Mouse (Mus musculus): Measurements from ENCODE around the gene Zp1. TPM values are rescaled to one million over a fixed set of nuclear protein-coding genes. Genes with fewer than 3 reads are reported as not detected.
A peak's percentile ranks its signal among the peaks of the same experiment; 100 is the strongest.

Gene Zp1
- polyA plus RNA-seq, 1 experiment, result not detected

- whole genome bisulfite sequencing, result 65% methylated on average over 5 of the region's 5 CpGs
- no peak overlapping the region for H3K4me3 ChIP-seq (replicated peaks; ENCODE audit: control insufficient read depth, low read depth, low read length)
These were observed 3.9 kb downstream of the Zp1 start for GRCm38 (mm10) chr19:10916506-10916905.

GRCm38 (mm10) chr19:10914870-10915269 is 5.6 kb downstream of the Zp1 start:
- no peaks in the 10 kb centered on the region; the same call in 1 of the 2 replicates for H3K4me1 ChIP-seq (ENCODE audit: control insufficient read depth, insufficient read depth, low read length)
- WGBS, result 7% methylated on average over 2 of the region's 2 CpGs
- no peak overlapping the region for H3K4me3 ChIP-seq (replicated peaks; ENCODE audit: control insufficient read depth, low read depth, low read length)
- TF ChIP-seq POLR2A (IDR thresholded peaks at IDR 0.05; ENCODE audit: borderline replicate concordance, control insufficient read depth, low read depth, low read length) (no peak), CTCF (IDR thresholded peaks at IDR 0.05; ENCODE audit: control insufficient read depth, insufficient read depth, low read length) (no peak)
- H3K27ac ChIP-seq (ENCODE audit: control insufficient read depth, insufficient read depth, low read depth, low read length, poor library complexity), result no peak overlapping the region

More at GRCm38 (mm10) chr19:10916506-10916905, 3.9 kb downstream of the Zp1 start:
- no peak overlapping the region for H3K27ac ChIP-seq (ENCODE audit: control insufficient read depth, insufficient read depth, low read depth, low read length, poor library complexity)
- H3K4me1 ChIP-seq (ENCODE audit: control insufficient read depth, insufficient read depth, low read length), result no peaks in the 10 kb centered on the region; the same call in 1 of the 2 replicates
- no peak for TF ChIP-seq POLR2A (IDR thresholded peaks at IDR 0.05; ENCODE audit: borderline replicate concordance, control insufficient read depth, low read depth, low read length)
- TF ChIP-seq CTCF (IDR thresholded peaks at IDR 0.05; ENCODE audit: control insufficient read depth, insufficient read depth, low read length), result no peak

GRCm38 (mm10) chr19:10914291-10914690 is 6.1 kb downstream of the Zp1 start:
- Histone ChIP-seq H3K4me1 (ENCODE audit: control insufficient read depth, insufficient read depth, low read length) (no peaks in the 10 kb centered on the region; the same call in 1 of the 2 replicates), H3K4me3 (replicated peaks; ENCODE audit: control insufficient read depth, low read depth, low read length) (no peak overlapping the region), H3K27ac (ENCODE audit: control insufficient read depth, insufficient read depth, low read depth, low read length, poor library complexity) (no peak overlapping the region)
- TF ChIP-seq CTCF (IDR thresholded peaks at IDR 0.05; ENCODE audit: control insufficient read depth, insufficient read depth, low read length), result no peak
- TF ChIP-seq POLR2A (IDR thresholded peaks at IDR 0.05; ENCODE audit: borderline replicate concordance, control insufficient read depth, low read depth, low read length), result no peak
- 5% methylated on average over 7 of the region's 7 CpGs for WGBS

- Histone ChIP-seq H3K4me1 (ENCODE audit: control insufficient read depth, insufficient read depth, low read length) (no peaks in the 10 kb centered on the region), H3K4me3 (replicated peaks; ENCODE audit: control insufficient read depth, low read depth, low read length) (no peak overlapping the region), H3K27ac (ENCODE audit: control insufficient read depth, insufficient read depth, low read depth, low read length, poor library complexity) (no peak overlapping the region)
- TF ChIP-seq CTCF (IDR thresholded peaks at IDR 0.05; ENCODE audit: control insufficient read depth, insufficient read depth, low read length) (no peak), POLR2A (IDR thresholded peaks at IDR 0.05; ENCODE audit: borderline replicate concordance, control insufficient read depth, low read depth, low read length) (no peak)
- 80% methylated on average over 6 of the region's 6 CpGs for WGBS
These were observed 11.2 kb downstream of the Zp1 start for GRCm38 (mm10) chr19:10909087-10909721.

- no peak overlapping the region for H3K4me3 ChIP-seq (replicated peaks; ENCODE audit: control insufficient read depth, low read depth, low read length)
- 55% methylated on average over 3 of the region's 3 CpGs for WGBS
- H3K27ac ChIP-seq (ENCODE audit: control insufficient read depth, insufficient read depth, low read depth, low read length, poor library complexity), result no peak overlapping the region
- TF ChIP-seq CTCF (IDR thresholded peaks at IDR 0.05; ENCODE audit: control insufficient read depth, insufficient read depth, low read length), result peak; percentile 76
- TF ChIP-seq POLR2A (IDR thresholded peaks at IDR 0.05; ENCODE audit: borderline replicate concordance, control insufficient read depth, low read depth, low read length), result no peak
- no peaks in the 10 kb centered on the region for H3K4me1 ChIP-seq (ENCODE audit: control insufficient read depth, insufficient read depth, low read length)
These were observed 12.5 kb downstream of the Zp1 start for GRCm38 (mm10) chr19:10907891-10908290.

GRCm38 (mm10) chr19:10905728-10906000 is 14.8 kb downstream of the Zp1 start:
- Histone ChIP-seq H3K4me1 (ENCODE audit: control insufficient read depth, insufficient read depth, low read length) (no peaks in the 10 kb centered on the region), H3K4me3 (replicated peaks; ENCODE audit: control insufficient read depth, low read depth, low read length) (no peak overlapping the region), H3K27ac (ENCODE audit: control insufficient read depth, insufficient read depth, low read depth, low read length, poor library complexity) (no peak overlapping the region; the same call in 1 of the 2 replicates)
- TF ChIP-seq POLR2A (IDR thresholded peaks at IDR 0.05; ENCODE audit: borderline replicate concordance, control insufficient read depth, low read depth, low read length) (no peak), CTCF (IDR thresholded peaks at IDR 0.05; ENCODE audit: control insufficient read depth, insufficient read depth, low read length) (no peak)
- WGBS, result 85% methylated on average over 5 of the region's 5 CpGs

- no peak overlapping the region; the same call in 1 of the 2 replicates for H3K27ac ChIP-seq (ENCODE audit: control insufficient read depth, insufficient read depth, low read depth, low read length, poor library complexity)
- no peak for TF ChIP-seq CTCF (IDR thresholded peaks at IDR 0.05; ENCODE audit: control insufficient read depth, insufficient read depth, low read length)
- no peak for TF ChIP-seq POLR2A (IDR thresholded peaks at IDR 0.05; ENCODE audit: borderline replicate concordance, control insufficient read depth, low read depth, low read length)
- no peak overlapping the region for H3K4me3 ChIP-seq (replicated peaks; ENCODE audit: control insufficient read depth, low read depth, low read length)
- no peaks in the 10 kb centered on the region for H3K4me1 ChIP-seq (ENCODE audit: control insufficient read depth, insufficient read depth, low read length)
- WGBS, result 71% methylated on average over 7 of the region's 7 CpGs
These were observed 15.3 kb downstream of the Zp1 start for GRCm38 (mm10) chr19:10904927-10905727.

- Histone ChIP-seq H3K4me1 (ENCODE audit: control insufficient read depth, insufficient read depth, low read length) (no peaks in the 10 kb centered on the region), H3K4me3 (replicated peaks; ENCODE audit: control insufficient read depth, low read depth, low read length) (no peak overlapping the region), H3K27ac (ENCODE audit: control insufficient read depth, insufficient read depth, low read depth, low read length, poor library complexity) (no peak overlapping the region)
- 89% methylated on average over 5 of the region's 5 CpGs for WGBS
- TF ChIP-seq CTCF (IDR thresholded peaks at IDR 0.05; ENCODE audit: control insufficient read depth, insufficient read depth, low read length), result no peak
- TF ChIP-seq POLR2A (IDR thresholded peaks at IDR 0.05; ENCODE audit: borderline replicate concordance, control insufficient read depth, low read depth, low read length), result no peak
These were observed 15.9 kb downstream of the Zp1 start for GRCm38 (mm10) chr19:10904512-10904911.
